Mouse (Mus musculus) cerebellum, adult 11-12 months (tissue): ENCODE measurements at regions not wholly inside any gene's neighbourhood (a gene's known extent, or its start where the extent isn't known, plus 50 kb on each side); places are given as distances from the start of the nearest gene placed in this dataset.
A peak's percentile ranks its signal among the peaks of the same experiment; 100 is the strongest.

Experiments
- DNase-seq: peaks from one replicate; pipeline ENCODE4 v3.0.0; 2022

DNA sequence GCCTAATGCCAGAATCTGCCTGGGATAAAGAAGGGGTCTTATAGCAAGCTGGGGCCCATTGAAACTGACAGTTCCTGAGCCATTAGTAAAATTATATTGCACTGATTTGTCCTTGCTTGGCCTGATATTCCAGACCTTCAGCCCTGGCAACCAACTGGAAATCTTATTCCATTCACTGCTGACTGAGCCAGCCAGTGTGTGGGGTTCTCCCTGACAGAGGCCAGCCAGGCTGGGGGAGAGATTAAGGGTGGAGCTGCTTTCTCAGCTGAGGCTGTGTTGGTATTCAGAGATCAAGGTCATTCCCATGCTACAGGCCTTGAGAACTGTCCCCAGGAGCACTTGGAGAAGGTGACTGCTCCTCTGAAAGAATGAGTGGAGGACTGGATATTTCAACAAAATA is 226.9 kb downstream of the Ar start:
- no peak for DNase-seq

GRCm38 (mm10) chrX:98380247-98380905 is 231.8 kb downstream of the Ar start:
- DNase-seq, result peak; percentile 1

DNA sequence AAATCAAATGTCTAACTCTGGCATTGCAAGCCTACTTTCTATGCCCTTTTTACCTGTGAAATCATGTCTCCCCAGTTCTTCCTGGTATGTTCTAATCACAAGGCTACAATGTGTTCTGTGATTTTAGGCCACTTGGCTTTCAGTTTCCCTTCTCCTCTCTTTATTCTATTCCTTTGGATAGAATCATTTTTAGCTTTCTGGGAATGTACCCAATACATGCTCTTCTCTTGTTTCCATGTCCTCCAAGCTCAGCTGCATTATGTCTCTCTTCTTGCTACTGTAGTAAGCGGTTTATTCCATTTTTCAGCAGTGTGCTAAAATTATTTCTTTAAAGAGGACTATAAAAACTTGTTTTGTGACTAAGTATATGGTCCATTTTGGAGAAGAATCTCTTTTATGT is 235.4 kb downstream of the Ar start:
- DNase-seq, result no peak

GRCm38 (mm10) chrX:98392376-98392775 is 243.8 kb downstream of the Ar start:
- DNase-seq, result no peak

GRCm38 (mm10) chrX:98409090-98409489 is 260.5 kb downstream of the Ar start:
- DNase-seq, result no peak

GRCm38 (mm10) chrX:98419437-98419836 is 270.9 kb downstream of the Ar start:
- no peak for DNase-seq

GRCm38 (mm10) chrX:98452026-98452425 is 303.5 kb downstream of the Ar start:
- no peak for DNase-seq

DNA sequence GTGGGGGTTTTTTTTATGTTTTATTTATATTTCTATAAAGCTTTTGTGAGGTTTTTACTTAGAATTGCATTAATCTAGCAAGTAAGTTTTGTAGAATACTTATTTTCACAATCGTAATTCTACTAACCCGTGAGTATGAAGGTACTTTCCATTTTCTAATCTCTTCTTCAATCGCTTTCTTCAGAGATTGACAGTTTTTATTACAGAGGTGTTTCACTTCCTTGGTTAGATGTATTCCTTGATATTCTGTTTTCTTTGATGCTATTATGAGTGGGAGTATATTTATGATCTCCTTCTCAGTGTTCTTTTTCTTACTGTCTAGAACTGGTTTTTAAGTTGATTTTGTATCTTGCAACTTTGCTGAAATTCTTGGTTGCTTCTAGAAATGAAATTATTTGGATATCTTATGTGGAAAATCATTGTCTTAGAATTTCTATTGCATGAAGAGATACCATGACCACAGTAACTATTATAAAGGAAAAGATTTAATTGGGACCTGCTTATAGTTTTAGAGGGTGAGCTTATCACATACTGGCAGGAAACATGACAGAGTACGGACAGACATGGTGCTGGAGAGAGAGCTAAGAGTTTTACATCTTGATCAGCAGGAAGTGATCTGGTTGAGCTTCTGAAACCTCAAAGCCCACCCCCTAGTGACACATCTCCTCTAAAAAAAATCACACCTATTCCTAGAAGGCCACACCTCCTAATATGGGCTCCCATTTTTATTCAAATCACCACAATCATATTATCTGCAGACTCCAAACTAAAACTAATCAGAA is 328.1 kb downstream of the Ar start:
- no peak for DNase-seq
